24 mouse cellular contexts compared by ENCODE assay signal in the genomic region with DNA sequence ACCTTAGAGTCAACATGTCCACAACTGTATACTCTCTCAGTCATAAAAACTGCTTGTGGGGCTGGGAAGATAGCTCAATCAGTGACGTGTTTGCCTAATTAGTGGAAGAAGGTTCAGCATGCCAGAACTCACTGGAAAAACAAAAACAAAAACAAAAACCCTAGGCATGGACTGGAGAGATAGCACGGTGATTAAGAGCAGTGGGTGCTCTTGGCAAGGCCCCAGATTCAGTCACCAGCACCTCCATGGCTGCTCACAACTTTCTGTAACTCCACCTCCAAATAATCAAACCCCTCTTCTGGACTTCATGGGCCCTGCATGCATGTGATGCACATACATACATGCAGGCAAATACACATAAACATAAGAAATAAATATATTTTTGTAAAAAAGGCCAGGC. TPM values are rescaled to one million over a fixed set of nuclear protein-coding genes. Genes with fewer than 3 reads are reported as not detected.
DNase-seq lines count a peak whose midpoint lies in the region; ATAC-seq lines count a peak whose summit lies in the region.
"Had no signal": no experiment of that assay in that cellular context is flagged by ENCODE, and none has a peak within 500 bp of the region (broad histone marks: within the 10 kb centered on the region; RNA-seq: fewer than 3 reads in every experiment).

No protein-coding gene starts in this region.

- H3K4me1 ChIP-seq in hindbrain, embryonic 15.5 days (replicated peaks) = peaks cover 22% of the 10 kb centered on the region
- H3K4me1 ChIP-seq in hindbrain, embryonic 11.5 days (replicated peaks; ENCODE audit: control insufficient read depth, insufficient read depth, low read length) = peaks cover 8% of the 10 kb centered on the region
- peaks cover 7% of the 10 kb centered on the region; the same call in 1 of the 2 replicates for H3K4me1 ChIP-seq in forebrain, embryonic 14.5 days (ENCODE audit: control insufficient read depth, insufficient read depth, low read length)
- H3K4me1 ChIP-seq in midbrain, embryonic 15.5 days = peaks cover 17% of the 10 kb centered on the region
- H3K4me1 ChIP-seq in embryonic facial prominence, embryonic 10.5 days = peaks cover 33% of the 10 kb centered on the region

- H3K9me3 ChIP-seq in hindbrain, embryonic 15.5 days = no peaks in the 10 kb centered on the region
- no peaks in the 10 kb centered on the region for H3K9me3 ChIP-seq in hindbrain, embryonic 11.5 days (ENCODE audit: control insufficient read depth, low read length)
- H3K9me3 ChIP-seq in forebrain, embryonic 14.5 days (replicated peaks; ENCODE audit: control insufficient read depth, low read length) = no peaks in the 10 kb centered on the region
- H3K9me3 ChIP-seq in midbrain, embryonic 15.5 days = no peaks in the 10 kb centered on the region
- H3K9me3 ChIP-seq in embryonic facial prominence, embryonic 10.5 days = no peaks in the 10 kb centered on the region

- H3K4me3 ChIP-seq in hindbrain, embryonic 15.5 days = peak overlapping the region; percentile 89; the same call in 1 of the 2 replicates
- no peak overlapping the region for H3K4me3 ChIP-seq in hindbrain, embryonic 11.5 days (ENCODE audit: low read depth, low read length)
- no peak overlapping the region for H3K4me3 ChIP-seq in forebrain, embryonic 14.5 days (ENCODE audit: low read depth, low read length)
- H3K4me3 ChIP-seq in midbrain, embryonic 15.5 days = peak overlapping the region; percentile 65; the same call in 1 of the 2 replicates
- no peak overlapping the region for H3K4me3 ChIP-seq in embryonic facial prominence, embryonic 10.5 days

- DNase-seq in cerebellum, adult 9-10 months = peak; percentile 68
- no peak for DNase-seq in cerebellum, postnatal 10 days
- no peak for DNase-seq in hindbrain, embryonic 11.5 days (ENCODE audit: low spot score)
- no peak for DNase-seq in forebrain, embryonic 14.5 days (ENCODE audit: low spot score)
- DNase-seq in embryonic facial prominence, embryonic 10.5 days (ENCODE audit: low spot score) = no peak
- DNase-seq: adrenal gland, postnatal 14 days; gastrocnemius, postnatal 10 days; heart, adult 2 months; heart, postnatal 4 days; kidney, postnatal 36 days; layer of hippocampus, adult 9-11 months; lung, adult 18-20 months; lung, postnatal 14 days; right cerebral cortex, postnatal 25 days; thymus, adult 2 months had no signal

- no peak overlapping the region for H3K9ac ChIP-seq in hindbrain, embryonic 15.5 days
- no peak overlapping the region for H3K9ac ChIP-seq in hindbrain, embryonic 11.5 days (ENCODE audit: low read depth, low read length)
- no peak overlapping the region for H3K9ac ChIP-seq in forebrain, embryonic 14.5 days (ENCODE audit: low read length)
- H3K9ac ChIP-seq in midbrain, embryonic 15.5 days = no peak overlapping the region

- WGBS in hindbrain, embryonic 15.5 days = 60% methylated on average over 2 of the region's 2 CpGs
- WGBS in hindbrain, embryonic 11.5 days = 65% methylated on average over 2 of the region's 2 CpGs
- WGBS in forebrain, embryonic 14.5 days = 50% methylated on average over 2 of the region's 2 CpGs
- WGBS in midbrain, embryonic 15.5 days = 63% methylated on average over 2 of the region's 2 CpGs
- 65% methylated on average over 2 of the region's 2 CpGs for WGBS in embryonic facial prominence, embryonic 10.5 days

- peaks cover 6% of the 10 kb centered on the region for H3K27me3 ChIP-seq in hindbrain, embryonic 15.5 days
- peaks cover 33% of the 10 kb centered on the region for H3K27me3 ChIP-seq in hindbrain, embryonic 11.5 days (ENCODE audit: control insufficient read depth, insufficient read depth, low read length)
- H3K27me3 ChIP-seq in forebrain, embryonic 14.5 days (replicated peaks; ENCODE audit: control insufficient read depth, insufficient read depth, low read length) = peaks cover 30% of the 10 kb centered on the region
- H3K27me3 ChIP-seq in midbrain, embryonic 15.5 days (replicated peaks) = peaks cover 18% of the 10 kb centered on the region
- H3K27me3 ChIP-seq in embryonic facial prominence, embryonic 10.5 days (replicated peaks; ENCODE audit: low read depth, poor library complexity, severe bottlenecking) = peaks cover 70% of the 10 kb centered on the region
- H3K27me3 ChIP-seq: CH12.LX had no signal

- peak overlapping the region; percentile 92 for H3K4me2 ChIP-seq in hindbrain, embryonic 15.5 days
- H3K4me2 ChIP-seq in hindbrain, embryonic 11.5 days (replicated peaks; ENCODE audit: low read depth, low read length) = no peak overlapping the region
- peak overlapping the region; percentile 88; the same call in 1 of the 2 replicates for H3K4me2 ChIP-seq in forebrain, embryonic 14.5 days (ENCODE audit: low read length)
- H3K4me2 ChIP-seq in midbrain, embryonic 15.5 days = peak overlapping the region; percentile 85; the same call in 1 of the 2 replicates

- H3K27ac ChIP-seq in hindbrain, embryonic 15.5 days (replicated peaks) = no peak overlapping the region
- H3K27ac ChIP-seq in hindbrain, embryonic 11.5 days (ENCODE audit: low read depth, low read length) = no peak overlapping the region
- no peak overlapping the region for H3K27ac ChIP-seq in forebrain, embryonic 14.5 days (ENCODE audit: low read depth, low read length)
- H3K27ac ChIP-seq in midbrain, embryonic 15.5 days = no peak overlapping the region
- H3K27ac ChIP-seq in embryonic facial prominence, embryonic 10.5 days (replicated peaks) = no peak overlapping the region
- H3K27ac ChIP-seq: heart, adult 2 months had no signal

- H3K36me3 ChIP-seq in hindbrain, embryonic 15.5 days = no peaks in the 10 kb centered on the region
- no peaks in the 10 kb centered on the region for H3K36me3 ChIP-seq in hindbrain, embryonic 11.5 days (ENCODE audit: control insufficient read depth, insufficient read depth, low read length)
- H3K36me3 ChIP-seq in forebrain, embryonic 14.5 days (ENCODE audit: control insufficient read depth, insufficient read depth, low read length) = no peaks in the 10 kb centered on the region
- no peaks in the 10 kb centered on the region for H3K36me3 ChIP-seq in midbrain, embryonic 15.5 days (replicated peaks)
- no peaks in the 10 kb centered on the region for H3K36me3 ChIP-seq in embryonic facial prominence, embryonic 10.5 days (replicated peaks)

- no peak for ATAC-seq in hindbrain, embryonic 15.5 days (ENCODE audit: low FRiP score, low read depth)
- no peak for ATAC-seq in hindbrain, embryonic 11.5 days (ENCODE audit: low FRiP score)
- no peak for ATAC-seq in forebrain, embryonic 14.5 days
- no peak for ATAC-seq in midbrain, embryonic 15.5 days (replicated peaks)

RNA-seq across cellular contexts. Expression of a gene that starts 0.9 kb away (rescaled TPM):
- 0.14 TPM in 1 of 2 replicates, not detected in the other for polyA plus RNA-seq in hindbrain, embryonic 15.5 days (2015; fragmentation: Nextera tagmentation; extraction: Ambion mirVana)
- polyA plus RNA-seq in hindbrain, embryonic 11.5 days (2014; fragmentation: Nextera tagmentation; extraction: Ambion mirVana) = 0.08 and 0.20 TPM in 2 replicates
- 0.10 TPM in 1 of 2 replicates, not detected in the other for polyA plus RNA-seq in forebrain, embryonic 14.5 days (2014; fragmentation: Nextera tagmentation; extraction: Ambion mirVana)
- polyA plus RNA-seq in midbrain, embryonic 15.5 days (2015; fragmentation: Nextera tagmentation; extraction: Ambion mirVana) = 0.10 and 0.28 TPM in 2 replicates
- 0.06 TPM in 1 of 2 replicates, not detected in the other for polyA plus RNA-seq in embryonic facial prominence, embryonic 10.5 days (2016; fragmentation: Nextera tagmentation; extraction: Ambion mirVana)
- polyA plus RNA-seq: embryonic facial prominence, embryonic 11.5 days; heart, adult 2 months; intestine, embryonic 16.5 days; kidney, embryonic 14.5 days; limb, embryonic 11.5 days; liver, embryonic 11.5 days; stomach, embryonic 14.5 days; thymus, adult 2 months had no signal

RNA-seq across cellular contexts. Expression of a gene that starts 1.0 kb away (rescaled TPM):
- polyA plus RNA-seq in hindbrain, embryonic 15.5 days (2015; fragmentation: Nextera tagmentation; extraction: Ambion mirVana) = 5.3 and 6.2 TPM in 2 replicates
- polyA plus RNA-seq in hindbrain, embryonic 11.5 days (2014; fragmentation: Nextera tagmentation; extraction: Ambion mirVana) = 0.96 and 1.1 TPM in 2 replicates
- 1.4 and 2.2 TPM in 2 replicates for polyA plus RNA-seq in forebrain, embryonic 14.5 days (2014; fragmentation: Nextera tagmentation; extraction: Ambion mirVana)
- polyA plus RNA-seq in midbrain, embryonic 15.5 days (2015; fragmentation: Nextera tagmentation; extraction: Ambion mirVana) = 4.7 and 6.1 TPM in 2 replicates
- polyA plus RNA-seq in embryonic facial prominence, embryonic 10.5 days (2016; fragmentation: Nextera tagmentation; extraction: Ambion mirVana) = 0.93 and 1.3 TPM in 2 replicates
- polyA plus RNA-seq: liver, embryonic 11.5 days had no signal

RNA-seq across cellular contexts. Expression of a gene that starts 46.8 kb away (rescaled TPM):
- 125 and 129 TPM in 2 replicates for polyA plus RNA-seq in hindbrain, embryonic 15.5 days (2015; fragmentation: Nextera tagmentation; extraction: Ambion mirVana)
- 188 and 195 TPM in 2 replicates for polyA plus RNA-seq in hindbrain, embryonic 11.5 days (2014; fragmentation: Nextera tagmentation; extraction: Ambion mirVana)
- polyA plus RNA-seq in forebrain, embryonic 14.5 days (2014; fragmentation: Nextera tagmentation; extraction: Ambion mirVana) = 162 and 165 TPM in 2 replicates
- 130 and 132 TPM in 2 replicates for polyA plus RNA-seq in midbrain, embryonic 15.5 days (2015; fragmentation: Nextera tagmentation; extraction: Ambion mirVana)
- 198 and 205 TPM in 2 replicates for polyA plus RNA-seq in embryonic facial prominence, embryonic 10.5 days (2016; fragmentation: Nextera tagmentation; extraction: Ambion mirVana)

Comparison
In these comparisons a context has a peak if more than half of its experiments do, and no peak if none do; other contexts are left out.
1. H3K4me3 ChIP-seq: peak in hindbrain, embryonic 15.5 days (single experiment) and midbrain, embryonic 15.5 days (single experiment); none in hindbrain, embryonic 11.5 days (single experiment), forebrain, embryonic 14.5 days (single experiment) and embryonic facial prominence, embryonic 10.5 days (single experiment).